Mouse (Mus musculus) olfactory bulb, adult 2 months (tissue): Measurements from ENCODE around the gene Plin5. TPM values are rescaled to one million over a fixed set of nuclear protein-coding genes. Genes with fewer than 3 reads are reported as not detected.
A peak's percentile ranks its signal among the peaks of the same experiment; 100 is the strongest.

Source experiments
- H3K27ac ChIP-seq: fragments of 200-500 bp; 2 replicates; pipeline ENCODE4 v1.5.1; 2012; ENCODE audit warnings: low read depth, low read length; ENCODE audit not compliant: insufficient read depth
- H3K4me1 ChIP-seq: fragments of 200-500 bp; 2 replicates; pipeline ENCODE4 v1.6.1; 2012; ENCODE audit warnings: low read length; ENCODE audit not compliant: control insufficient read depth, insufficient read depth
- H3K4me3 ChIP-seq: fragments of 200-500 bp; 2 replicates; pipeline ENCODE4 v1.5.1; 2012; ENCODE audit warnings: mild to moderate bottlenecking, low read depth, low read length, moderate library complexity; ENCODE audit not compliant: insufficient read depth
- CTCF ChIP-seq: fragments of 200-500 bp; IDR thresholded peaks from 2 replicates; pipeline ENCODE4 v1.5.1; 2012; ENCODE audit warnings: low read depth, mild to moderate bottlenecking, low read length, moderate library complexity; ENCODE audit not compliant: insufficient read depth
- POLR2A ChIP-seq: fragments of 200-500 bp; IDR thresholded peaks from 2 replicates; pipeline ENCODE4 v1.6.1; 2012; ENCODE audit warnings: mild to moderate bottlenecking, low read depth, low read length, moderate library complexity; ENCODE audit not compliant: insufficient read depth
- WGBS: fragments of 180-500 bp; shearing (Covaris S2); methylation state at CpG from one replicate; pipeline ENCODE4 v1.1.7; 2018; 5-methylcytosine and 5-hydroxymethylcytosine counted together
- polyA plus RNA-seq: library from polyadenylated mRNA; stranded (reverse); fragments of >200 nt; gene quantifications from 2 replicates; pipeline ENCODE4 v1.2.4, GENCODE M21; 2012; ENCODE audit warnings: low replicate concordance; ENCODE audit not compliant: missing spikeins, insufficient read depth, insufficient read length

Plin5 gene
- polyA plus RNA-seq, 1 experiment = not detected

- peaks cover 56% of the 10 kb centered on the region for H3K4me1 ChIP-seq
- H3K27ac ChIP-seq = no peak overlapping the region
- H3K4me3 ChIP-seq = no peak overlapping the region
- 87% methylated on average over 7 of the region's 7 CpGs for WGBS
- TF ChIP-seq CTCF = no peak
- no peak for TF ChIP-seq POLR2A
Observed at GRCm38 (mm10) chr17:56136558-56136957, 19.2 kb upstream of the Plin5 start.

GRCm38 (mm10) chr17:56134463-56134971 is 17.1 kb upstream of the Plin5 start:
- Histone ChIP-seq H3K4me3 (peak overlapping the region; percentile 15), H3K4me1 (peaks cover 48% of the 10 kb centered on the region), H3K27ac (no peak overlapping the region)
- TF ChIP-seq POLR2A (no peak), CTCF (peak; percentile 77)
- WGBS = 4% methylated on average over 27 of the region's 27 CpGs

- no peak overlapping the region for H3K4me3 ChIP-seq
Observed at GRCm38 (mm10) chr17:56133457-56134363, 16.3 kb upstream of the Plin5 start.

GRCm38 (mm10) chr17:56132661-56133060 is 15.3 kb upstream of the Plin5 start:
- H3K27ac ChIP-seq = no peak overlapping the region
- TF ChIP-seq CTCF (peak; percentile 69), POLR2A (no peak)
- 7% methylated on average over 14 of the region's 14 CpGs for WGBS
- H3K4me3 ChIP-seq = no peak overlapping the region
- peaks cover 33% of the 10 kb centered on the region for H3K4me1 ChIP-seq

More at GRCm38 (mm10) chr17:56133457-56134363, 16.3 kb upstream of the Plin5 start:
- H3K27ac ChIP-seq = no peak overlapping the region
- peaks cover 43% of the 10 kb centered on the region for H3K4me1 ChIP-seq
- no peak for TF ChIP-seq POLR2A
- no peak for TF ChIP-seq CTCF
- WGBS = 28% methylated on average over 19 of the region's 21 CpGs

GRCm38 (mm10) chr17:56131814-56132213 is 14.4 kb upstream of the Plin5 start:
- peaks cover 25% of the 10 kb centered on the region for H3K4me1 ChIP-seq
- no peak overlapping the region for H3K27ac ChIP-seq
- TF ChIP-seq CTCF = peak; percentile 80; the same call in 1 of the 2 replicates
- TF ChIP-seq POLR2A = no peak
- no peak overlapping the region for H3K4me3 ChIP-seq
- WGBS = 41% methylated on average over 7 of the region's 7 CpGs

GRCm38 (mm10) chr17:56131136-56131535 is 13.7 kb upstream of the Plin5 start:
- 90% methylated on average over 10 of the region's 10 CpGs for WGBS
- TF ChIP-seq POLR2A = no peak
- TF ChIP-seq CTCF = no peak
- Histone ChIP-seq H3K4me3 (no peak overlapping the region), H3K4me1 (peaks cover 25% of the 10 kb centered on the region), H3K27ac (no peak overlapping the region)

GRCm38 (mm10) chr17:56128246-56128645 is 10.8 kb upstream of the Plin5 start:
- Histone ChIP-seq H3K4me1 (peaks cover 5% of the 10 kb centered on the region), H3K27ac (no peak overlapping the region), H3K4me3 (no peak overlapping the region)
- 77% methylated on average over 15 of the region's 15 CpGs for WGBS
- TF ChIP-seq POLR2A (no peak), CTCF (no peak)

GRCm38 (mm10) chr17:56126175-56126574 is 8.8 kb upstream of the Plin5 start:
- no peak overlapping the region for H3K27ac ChIP-seq
- WGBS = 74% methylated on average over 11 of the region's 11 CpGs
- TF ChIP-seq CTCF (no peak), POLR2A (no peak)

GRCm38 (mm10) chr17:56125276-56125630 is 7.9 kb upstream of the Plin5 start:
- Histone ChIP-seq H3K4me3 (no peak overlapping the region), H3K27ac (no peak overlapping the region), H3K4me1 (peaks cover 6% of the 10 kb centered on the region)
- TF ChIP-seq POLR2A (no peak), CTCF (no peak)
- 89% methylated on average over 4 of the region's 4 CpGs for WGBS

More at GRCm38 (mm10) chr17:56126175-56126574, 8.8 kb upstream of the Plin5 start:
- Histone ChIP-seq H3K4me3 (no peak overlapping the region), H3K4me1 (no peaks in the 10 kb centered on the region)
